Mouse (Mus musculus) testis, adult 2 months (tissue): ENCODE data around the gene Fibp.

ENCODE experiments used
- CTCF ChIP-seq: fragments of 200-500 bp; IDR thresholded peaks from 2 replicates; pipeline ENCODE4 v1.5.1; 2012; ENCODE audit warnings: low read depth, mild to moderate bottlenecking, inconsistent platforms, low read length, moderate library complexity; ENCODE audit not compliant: control insufficient read depth, insufficient read depth, insufficient replicate concordance
- POLR2A ChIP-seq: fragments of 200-500 bp; IDR thresholded peaks from 2 replicates; pipeline ENCODE4 v1.6.1; 2012; ENCODE audit warnings: low read depth, mild to moderate bottlenecking, inconsistent platforms, low read length, moderate library complexity; ENCODE audit not compliant: control insufficient read depth

DNA sequence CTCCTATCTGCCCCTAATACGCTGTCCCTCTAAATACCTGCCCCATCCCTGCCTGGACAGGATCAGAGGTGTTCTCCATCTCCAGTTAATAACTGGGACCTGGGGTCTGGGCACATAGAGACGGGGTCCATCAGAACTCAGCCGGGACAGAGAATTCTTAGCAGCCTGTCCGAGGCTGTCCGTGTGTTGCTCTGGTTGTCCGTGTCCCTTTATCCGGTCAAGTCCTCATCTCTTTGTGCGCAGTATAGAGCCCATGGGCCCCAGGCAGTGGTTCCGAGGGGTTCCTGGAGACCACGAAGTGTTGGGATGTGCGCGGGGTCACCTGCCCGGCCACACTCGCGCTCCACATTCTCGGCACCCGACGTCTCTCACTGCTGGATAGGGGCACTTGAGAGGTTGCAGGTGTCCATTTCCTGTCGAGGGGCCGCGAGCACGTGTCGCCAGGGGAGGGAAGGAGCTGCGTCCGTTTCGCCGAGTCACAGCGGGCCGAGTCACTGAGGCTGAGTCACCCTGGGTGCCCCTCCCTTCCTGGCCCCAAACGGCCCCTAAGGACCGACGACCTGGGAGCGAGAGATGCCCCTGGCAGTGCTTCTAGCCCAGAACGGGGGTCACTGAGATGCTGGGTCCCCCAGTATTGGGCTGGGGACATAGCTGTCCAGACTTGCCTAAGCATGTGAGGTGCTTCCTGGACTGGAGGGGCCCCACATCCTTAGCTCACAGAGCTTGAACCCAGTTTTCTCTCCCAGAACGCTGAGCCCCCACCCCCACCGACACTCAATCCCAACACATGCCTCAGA, 11.9 kb upstream of the Fibp start:
- TF ChIP-seq CTCF (no peak), POLR2A (no peak)
